Mouse (Mus musculus) 3T3-L1 (cell line): ENCODE data around the gene Tigar.

ENCODE experiments used
- DNase-seq: peaks from one replicate; pipeline ENCODE4 v3.0.0-alpha.2; 2015; ENCODE audit warnings: low read depth, low spot score

Gene Tigar

DNA sequence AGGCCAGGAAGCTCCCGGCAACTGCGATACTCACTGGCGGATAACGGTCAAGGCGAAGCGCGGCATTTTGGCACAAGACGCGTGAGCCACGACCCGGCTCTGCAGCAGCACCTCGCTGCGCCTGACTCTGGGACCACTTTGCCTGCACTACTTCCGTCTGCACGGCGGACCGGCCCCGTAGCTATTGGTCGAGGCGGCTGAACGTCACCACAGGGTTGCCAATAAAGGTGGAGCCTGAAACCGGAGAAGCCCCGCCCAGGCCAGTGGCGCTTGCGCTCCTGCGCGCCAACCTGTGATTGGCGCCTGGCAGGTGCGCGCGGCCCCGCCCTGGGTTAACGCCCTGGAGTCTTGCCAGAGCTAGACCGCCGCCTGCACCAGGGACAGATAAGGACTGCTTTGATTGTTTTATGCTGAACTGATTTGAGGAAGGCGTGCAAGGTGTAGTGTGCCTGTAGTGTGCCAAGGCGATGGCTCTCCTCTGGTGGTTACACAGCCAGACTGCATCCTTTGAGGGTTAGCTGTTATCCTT lies at the start of gene Tigar:
Tigar (minus strand) TSS at position 156 of the 529 bp plus-strand sequence.
- DNase-seq = peak; percentile 93

DNA sequence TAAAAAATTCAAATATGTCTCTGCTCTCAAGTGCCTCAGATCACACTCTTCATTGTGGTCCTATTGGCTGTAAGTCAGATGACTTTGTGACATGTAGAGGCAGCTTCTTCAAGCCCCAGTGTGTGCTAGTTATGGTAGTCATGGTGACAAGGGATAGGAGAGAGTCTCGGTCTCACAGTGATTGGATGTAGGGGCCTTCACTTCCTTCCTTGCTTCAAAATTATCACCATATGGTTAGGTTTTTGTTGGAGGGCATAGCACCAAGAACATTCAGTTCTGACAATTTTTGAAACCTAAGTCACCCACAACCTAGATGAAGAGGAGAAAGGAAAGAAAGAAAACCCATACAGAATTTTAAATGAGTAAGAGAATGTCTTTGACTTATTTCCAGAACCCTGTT lies 48.0 kb upstream of the Tigar start:
- DNase-seq = no peak

DNA sequence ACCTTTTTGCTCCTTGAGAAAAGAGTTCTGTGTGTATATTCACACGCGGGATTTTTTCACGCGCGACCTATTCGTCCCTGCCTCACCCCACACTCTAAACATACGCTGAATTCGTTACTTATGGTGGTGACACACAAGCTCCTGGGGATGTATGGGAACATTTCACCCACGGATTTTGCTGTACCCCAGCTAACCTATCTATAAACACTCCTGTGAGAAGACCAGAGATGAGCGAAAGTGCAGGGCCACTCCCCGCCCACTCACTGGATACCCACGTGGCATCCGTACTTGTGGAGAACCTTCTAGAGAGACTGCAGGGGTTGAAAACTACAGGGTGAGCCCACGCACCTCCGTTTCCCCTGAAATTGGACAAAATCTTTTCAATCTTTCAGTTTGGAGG lies 46.1 kb upstream of the Tigar start:
- DNase-seq = no peak

DNA sequence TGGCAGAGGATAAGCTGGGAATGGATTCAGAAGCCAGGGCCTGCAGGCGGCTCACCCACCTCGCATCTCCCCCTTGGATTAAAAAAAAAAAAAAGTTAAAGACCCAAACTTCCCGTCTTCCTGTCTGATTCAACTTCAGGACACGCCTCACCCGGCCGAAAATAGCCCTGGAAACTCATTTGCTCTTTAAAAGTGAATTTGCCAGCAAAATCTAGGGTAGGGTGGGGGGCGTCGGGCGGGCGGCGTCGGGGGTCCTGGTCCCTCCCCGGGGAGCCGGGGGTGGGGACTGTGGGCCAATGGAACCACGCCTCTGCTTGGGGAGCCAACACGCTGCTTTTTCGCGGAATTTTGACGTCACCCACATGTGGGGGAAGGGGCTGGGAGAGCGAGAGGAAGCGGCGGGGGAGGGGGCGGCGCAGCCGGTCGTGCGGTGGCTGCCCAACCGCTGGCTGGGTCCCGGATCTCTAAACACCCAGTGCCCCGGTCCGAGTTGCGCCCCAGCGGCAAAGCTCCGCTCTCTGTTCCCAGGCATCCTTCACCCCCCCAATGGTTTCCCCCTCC lies 45.4 kb upstream of the Tigar start:
- peak; percentile 27 for DNase-seq

DNA sequence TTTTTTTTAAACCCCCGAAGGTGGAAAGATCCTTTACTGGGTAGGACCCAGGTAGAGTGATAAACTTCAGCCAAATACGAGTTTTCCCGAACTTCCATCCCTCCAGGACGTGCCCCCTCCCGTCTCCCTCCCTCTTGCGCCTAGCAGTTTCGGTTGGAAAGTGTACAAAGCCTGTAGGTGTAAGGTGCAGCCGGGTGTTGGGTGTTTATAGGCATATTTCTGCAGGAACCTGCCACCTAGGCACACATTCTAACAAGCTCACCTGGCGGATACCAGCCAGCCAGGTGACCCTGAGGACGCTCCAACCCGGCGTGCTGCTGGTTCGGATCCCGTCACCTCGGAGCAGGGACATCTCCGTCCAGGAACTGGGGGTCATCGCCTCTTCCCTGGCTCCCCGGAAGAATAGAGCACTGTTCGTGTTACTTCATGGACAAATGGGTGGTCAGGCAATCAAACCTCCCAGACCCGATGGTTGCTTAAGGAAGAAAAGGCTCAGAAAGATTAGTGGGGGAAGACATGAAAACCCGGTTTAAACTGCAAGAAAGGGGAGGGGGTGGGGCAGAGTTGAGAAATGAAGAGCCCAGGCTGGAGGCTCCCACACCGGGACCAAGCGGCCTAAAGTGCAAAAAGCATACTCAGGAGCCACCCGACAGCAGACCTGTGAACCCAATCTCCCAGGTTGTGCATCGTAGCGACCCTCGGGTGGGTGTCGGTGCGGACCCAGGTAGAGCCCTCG lies 44.8 kb upstream of the Tigar start:
- peak; percentile 39 for DNase-seq

- DNase-seq = no peak
Observed at GRCm38 (mm10) chr6:127153296-127153800, 44.0 kb upstream of the Tigar start.

GRCm38 (mm10) chr6:127152106-127152951 lies 43.0 kb upstream of the Tigar start, which contains the start of gene Ccnd2:
TSS of gene Ccnd2 (minus strand) at chr6:127152193.
- peak; percentile 55 for DNase-seq

DNA sequence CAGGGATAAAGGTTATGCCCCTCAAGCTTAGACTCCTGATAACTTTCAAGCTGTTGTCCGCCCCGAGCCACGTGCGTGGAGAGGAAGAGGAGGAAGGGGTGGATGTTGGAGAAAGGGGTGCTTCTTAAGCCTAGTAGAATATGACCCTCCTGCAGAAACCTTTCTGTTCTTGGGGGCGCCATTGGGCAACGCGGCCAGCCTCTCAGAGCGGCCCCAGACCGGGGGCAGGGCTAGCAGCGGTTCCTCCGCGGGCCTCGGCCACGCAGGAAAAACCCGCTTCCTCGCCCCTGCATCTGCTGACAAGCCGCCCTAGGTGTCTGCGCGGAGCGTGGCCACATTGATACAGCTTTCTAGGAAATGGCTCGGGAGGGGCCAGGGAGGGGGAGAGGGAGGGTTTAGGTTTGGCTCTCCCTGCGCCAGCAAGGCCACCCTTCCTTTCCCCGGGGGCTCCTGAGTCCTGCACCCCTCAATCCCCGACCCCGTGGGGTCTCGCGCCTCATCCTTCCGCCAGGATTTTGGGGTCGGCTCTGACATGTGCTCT lies 42.3 kb upstream of the Tigar start:
- DNase-seq = peak; percentile 54

- DNase-seq = peak; percentile 98
Observed at GRCm38 (mm10) chr6:127150663-127151564, 41.6 kb upstream of the Tigar start.

DNA sequence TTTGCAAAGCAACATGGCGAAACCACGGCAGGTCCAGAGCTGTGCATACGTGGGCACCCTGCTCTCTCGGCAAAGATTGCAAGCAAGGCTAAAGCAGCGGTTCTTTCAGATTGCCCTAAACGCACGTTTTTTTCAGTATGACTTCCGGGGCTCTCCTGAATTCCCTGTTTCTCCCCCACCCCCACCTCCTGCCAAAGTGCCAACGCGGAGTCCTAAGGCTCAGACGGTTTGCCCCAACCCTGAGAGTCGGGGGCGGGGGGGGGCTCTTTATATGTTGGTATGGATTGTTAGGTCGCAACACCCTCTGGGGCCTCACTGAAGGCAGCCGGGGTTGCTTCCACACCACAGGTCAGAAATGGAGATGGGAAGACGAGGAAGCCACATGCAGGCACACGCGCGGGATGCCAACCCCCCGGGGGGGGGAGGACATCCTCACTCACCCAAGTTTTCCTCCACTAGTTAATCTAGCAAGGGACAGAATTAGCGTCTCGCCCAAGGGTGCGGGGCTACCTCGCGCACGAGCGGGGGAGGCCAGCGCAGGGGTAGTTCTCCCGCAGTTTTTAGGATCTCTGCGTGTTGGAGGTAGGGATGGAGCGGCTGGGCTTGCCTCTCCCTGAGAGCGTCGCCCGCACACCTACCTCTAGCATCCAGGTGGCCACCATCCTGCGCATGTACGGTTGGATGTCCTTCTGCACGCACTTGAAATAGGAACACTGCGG lies 40.7 kb upstream of the Tigar start:
- peak; percentile 79 for DNase-seq

GRCm38 (mm10) chr6:127149303-127149943 lies 40.1 kb upstream of the Tigar start:
- peak; percentile 57 for DNase-seq

DNA sequence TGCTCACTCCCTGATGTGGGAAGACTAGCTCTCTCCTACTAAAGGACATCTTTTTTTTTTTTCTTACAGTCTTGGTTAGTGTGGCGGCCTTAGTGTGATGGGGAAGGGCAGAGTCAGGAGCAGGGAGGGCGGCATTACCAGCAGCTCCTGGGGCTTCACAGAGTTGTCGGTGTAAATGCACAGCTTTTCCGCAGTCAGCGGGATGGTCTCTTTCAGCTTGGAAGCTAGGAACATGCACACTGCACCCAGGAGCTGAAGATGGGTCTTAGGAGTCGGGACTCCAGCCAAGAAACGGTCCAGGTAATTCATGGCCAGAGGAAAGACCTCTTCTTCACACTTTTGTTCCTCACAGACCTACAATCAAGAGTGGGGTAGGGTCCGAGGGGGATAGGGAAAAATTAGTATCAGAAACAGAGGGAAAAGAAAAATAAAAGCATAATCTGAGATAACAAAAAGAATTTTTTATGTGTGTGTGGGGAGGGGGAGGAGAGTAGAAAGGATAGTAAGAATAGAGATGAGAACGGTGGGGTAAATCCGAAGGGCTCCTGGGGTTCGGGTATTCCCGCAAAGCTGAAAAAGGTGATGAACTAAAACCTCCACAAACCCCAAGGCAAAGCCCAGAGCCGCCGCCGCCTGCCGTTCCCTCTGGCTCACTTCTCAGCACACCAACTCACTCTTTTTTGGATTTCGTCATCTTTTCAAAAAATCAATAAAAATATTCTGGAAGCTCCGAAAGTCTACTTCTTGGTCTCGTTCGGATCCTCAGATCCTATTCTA lies 39.4 kb upstream of the Tigar start:
- DNase-seq = peak; percentile 73

GRCm38 (mm10) chr6:127147665-127148064 lies 38.3 kb upstream of the Tigar start:
- DNase-seq = peak; percentile 98

GRCm38 (mm10) chr6:127146322-127146947 lies 37.1 kb upstream of the Tigar start:
- DNase-seq = peak; percentile 27

DNA sequence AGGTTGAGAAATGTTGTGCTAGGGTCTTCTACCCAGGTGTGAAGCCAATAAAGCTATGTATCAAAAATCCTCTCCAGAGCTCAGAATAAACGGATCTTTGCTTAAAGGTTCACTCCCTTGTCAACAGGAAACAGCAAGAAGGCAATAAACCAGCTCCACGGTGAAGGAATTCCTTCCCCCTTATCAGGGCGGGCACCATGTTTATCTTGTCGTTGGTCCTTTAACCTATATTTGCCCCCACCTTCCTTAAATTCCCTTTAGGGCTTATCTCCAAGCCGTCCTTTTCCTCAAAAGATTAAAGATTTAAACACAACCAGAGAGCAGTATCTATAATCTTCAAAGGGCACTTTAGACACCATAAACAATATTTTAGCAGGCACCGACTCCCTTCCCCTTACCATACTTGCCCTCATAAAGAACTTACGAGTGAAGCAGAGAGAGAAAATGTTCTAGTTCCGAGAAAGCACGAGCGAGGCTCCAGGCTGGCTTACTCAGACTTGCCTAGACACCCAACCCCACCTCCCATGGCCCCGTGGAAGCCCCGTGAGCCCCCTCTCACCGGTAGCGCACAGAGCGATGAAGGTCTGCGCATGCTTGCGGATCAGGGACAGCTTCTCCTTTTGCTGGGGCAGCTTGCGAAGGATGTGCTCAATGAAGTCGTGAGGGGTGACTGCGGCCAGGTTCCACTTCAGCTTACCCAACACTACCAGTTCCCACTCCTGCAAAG lies 36.3 kb upstream of the Tigar start:
- no peak for DNase-seq

DNA sequence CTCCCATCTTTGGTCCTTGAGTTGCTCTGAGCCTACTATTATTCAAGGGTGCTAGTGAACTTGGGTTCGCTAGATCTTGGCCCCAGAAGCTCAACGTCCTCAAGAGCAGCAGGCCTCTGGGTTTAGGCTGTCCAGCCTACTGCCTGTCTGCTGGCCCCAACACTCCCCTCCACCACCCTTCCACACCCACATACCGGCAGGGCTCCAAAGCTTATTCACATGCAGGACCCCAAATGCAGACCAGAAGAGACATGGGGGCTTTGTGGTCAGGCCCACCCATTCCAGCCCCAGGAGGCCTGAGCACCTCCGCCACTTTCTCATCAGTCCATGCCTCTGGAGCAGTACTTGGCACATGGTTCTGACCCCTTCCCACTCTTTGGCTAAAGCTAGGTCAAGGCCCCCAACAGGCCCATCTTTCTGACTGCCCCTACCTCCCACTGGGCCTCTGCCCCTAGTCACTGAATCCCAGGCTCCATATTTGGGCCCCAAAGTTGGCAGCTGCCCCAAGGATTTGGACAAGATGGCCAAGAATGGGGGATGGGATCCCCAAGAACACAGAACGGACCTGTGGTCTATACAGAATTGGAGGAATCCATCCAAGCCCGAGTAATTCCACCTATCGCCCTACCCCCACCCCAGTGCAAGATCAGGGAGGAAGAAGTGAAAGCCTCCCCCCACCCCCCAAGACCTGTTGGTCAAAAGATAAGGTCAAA lies 34.4 kb upstream of the Tigar start:
- DNase-seq = no peak

GRCm38 (mm10) chr6:127143124-127143520 lies 33.8 kb upstream of the Tigar start:
- DNase-seq = no peak
